Mouse (Mus musculus) cerebellum, adult 2 months (tissue): ENCODE results near the gene Zc3h7a. TPM values are rescaled to one million over a fixed set of nuclear protein-coding genes. Genes with fewer than 3 reads are reported as not detected.

Experiments
- DNase-seq, 2 experiments: peaks; one replicate each; pipeline ENCODE4 v3.0.0; 2021
- H3K27ac ChIP-seq: fragments of 200-500 bp; 2 replicates; pipeline ENCODE4 v1.5.1; 2012; ENCODE audit warnings: low read length, control low read depth, inconsistent platforms; ENCODE audit not compliant: insufficient read depth
- H3K27me3 ChIP-seq: fragments of 200-500 bp; 2 replicates; pipeline ENCODE4 v1.6.1; 2012; ENCODE audit warnings: inconsistent platforms, mild to moderate bottlenecking, low read length, moderate library complexity; ENCODE audit not compliant: control insufficient read depth, insufficient read depth
- H3K4me1 ChIP-seq: fragments of 200-500 bp; 2 replicates; pipeline ENCODE4 v1.6.1; 2011; ENCODE audit warnings: low read length; ENCODE audit not compliant: control insufficient read depth, insufficient read depth
- H3K4me3 ChIP-seq: fragments of 200-500 bp; replicated peaks from 2 replicates; pipeline ENCODE3; 2011; ENCODE audit warnings: mild to moderate bottlenecking, low read depth, low read length, control low read depth; ENCODE audit not compliant: insufficient read depth
- CTCF ChIP-seq: fragments of 200-500 bp; IDR thresholded peaks from 2 replicates; pipeline ENCODE4 v1.5.1; 2011; ENCODE audit warnings: low read depth, mild to moderate bottlenecking, control low read depth, low read length, moderate library complexity, borderline replicate concordance; ENCODE audit not compliant: insufficient read depth
- POLR2A ChIP-seq: fragments of 200-500 bp; IDR thresholded peaks from 2 replicates; pipeline ENCODE4 v1.6.1; 2011; ENCODE audit warnings: low read length, control low read depth, borderline replicate concordance; ENCODE audit not compliant: insufficient read depth
- WGBS: fragments of 180-500 bp; shearing (Covaris S2); methylation state at CpG from one replicate; pipeline ENCODE4 v1.1.7; 2018; 5-methylcytosine and 5-hydroxymethylcytosine counted together
- polyA plus RNA-seq: library from polyadenylated mRNA; depleted of rRNA; stranded (reverse); fragments of >200 nt; gene quantifications from 2 replicates; pipeline ENCODE4 v1.2.3, GENCODE M21; 2012

Zc3h7a gene
- polyA plus RNA-seq, 1 experiment, result 70.8 TPM

DNA sequence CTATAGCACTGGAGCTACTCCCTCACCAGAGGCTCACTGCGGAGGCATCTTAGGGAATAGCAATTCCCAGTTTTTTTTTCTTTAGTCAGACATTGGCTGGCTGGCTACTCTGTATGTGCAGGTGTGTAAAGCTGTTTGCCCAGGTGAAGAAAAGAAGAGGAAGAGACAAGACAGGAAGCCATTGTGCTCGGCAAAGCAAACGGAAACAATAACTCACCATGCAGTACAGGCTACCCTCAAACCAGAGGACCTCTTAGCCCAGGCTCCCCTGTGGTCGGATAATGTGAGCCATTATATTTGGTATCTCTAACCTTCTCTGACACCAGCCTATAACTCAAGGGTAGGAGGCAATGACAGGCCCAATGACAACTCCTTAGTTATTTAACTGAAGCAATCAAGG is 20.9 kb upstream of the Zc3h7a start:
- 87% methylated on average over 4 of the region's 4 CpGs for WGBS
- Histone ChIP-seq H3K27me3 (no peaks in the 10 kb centered on the region), H3K27ac (no peak overlapping the region), H3K4me3 (no peak overlapping the region), H3K4me1 (peaks cover 3% of the 10 kb centered on the region)
- TF ChIP-seq CTCF (no peak), POLR2A (no peak)
- no peak for DNase-seq

DNA sequence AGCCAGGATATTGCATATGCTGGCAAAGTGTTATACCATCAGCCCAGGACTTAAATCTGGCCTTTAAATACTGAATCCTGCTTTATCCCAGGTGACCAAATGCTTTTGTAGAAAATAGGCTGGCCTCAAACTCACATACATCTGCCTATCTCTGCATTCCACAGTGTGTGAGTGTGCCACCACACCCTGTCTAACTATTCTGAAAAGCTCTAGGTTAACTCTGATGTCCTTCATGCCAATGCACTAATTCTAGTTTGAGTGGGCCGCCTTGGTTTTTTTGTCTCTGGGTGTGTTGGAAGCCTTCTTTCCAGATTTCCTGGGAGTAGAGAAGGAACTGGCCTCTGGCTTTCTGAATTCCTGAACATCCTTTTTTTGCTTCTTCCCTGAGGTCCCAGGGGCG is 17.0 kb upstream of the Zc3h7a start:
- no peak overlapping the region for H3K27ac ChIP-seq
- no peaks in the 10 kb centered on the region for H3K27me3 ChIP-seq
- 99% methylated on average over 2 of the region's 2 CpGs for WGBS
- peaks cover 10% of the 10 kb centered on the region for H3K4me1 ChIP-seq
- no peak for DNase-seq
- TF ChIP-seq CTCF, result no peak
- no peak for TF ChIP-seq POLR2A
- no peak overlapping the region for H3K4me3 ChIP-seq

DNA sequence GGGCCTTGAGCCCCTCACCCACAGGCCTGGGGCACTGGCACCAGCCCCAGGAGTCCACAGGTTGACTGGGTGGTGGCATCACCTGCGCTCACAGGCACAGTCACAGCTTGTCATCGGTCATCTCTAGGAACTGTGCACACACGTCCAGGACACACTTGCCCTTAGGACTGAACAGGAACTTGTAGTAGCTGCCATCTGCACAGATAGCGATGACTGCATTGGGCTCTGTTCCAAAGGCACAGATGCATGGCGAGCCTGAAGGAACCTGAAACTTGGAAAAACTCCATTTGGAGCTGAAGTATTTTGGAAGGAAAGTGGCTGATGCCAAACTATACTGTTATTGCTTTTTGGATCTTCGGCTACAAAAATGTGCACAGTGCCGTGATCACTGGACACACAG is 14.0 kb upstream of the Zc3h7a start:
- no peak overlapping the region for H3K4me3 ChIP-seq
- DNase-seq, result peak; percentile 66 to 84
- H3K27me3 ChIP-seq, result no peaks in the 10 kb centered on the region
- no peak overlapping the region for H3K27ac ChIP-seq
- TF ChIP-seq POLR2A (no peak), CTCF (no peak)
- H3K4me1 ChIP-seq, result peaks cover 10% of the 10 kb centered on the region
- WGBS, result 10% methylated on average over 7 of the region's 7 CpGs

DNA sequence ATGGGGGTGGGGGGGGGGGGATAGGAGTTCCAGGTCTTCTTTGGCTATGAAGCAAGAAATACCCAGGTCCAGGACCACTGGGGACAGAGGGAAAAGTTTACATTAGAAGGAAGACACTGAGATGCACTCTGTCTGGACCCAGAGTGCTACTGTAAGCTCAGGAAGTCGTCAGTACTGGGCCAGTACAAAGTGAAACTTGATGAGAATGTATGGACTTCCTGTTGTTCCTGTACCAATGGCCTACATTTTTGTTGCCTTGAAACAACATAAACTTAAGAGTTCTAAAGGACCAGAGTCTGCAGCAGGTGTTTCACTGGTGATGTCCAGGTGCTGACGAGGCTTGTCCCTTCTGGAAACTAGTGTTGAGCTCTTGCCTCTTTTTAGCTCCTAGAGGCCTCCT is 1.2 kb upstream of the Zc3h7a start:
- Histone ChIP-seq H3K4me1 (peaks cover 3% of the 10 kb centered on the region; the same call in 1 of the 2 replicates), H3K27ac (no peak overlapping the region), H3K4me3 (no peak overlapping the region), H3K27me3 (no peaks in the 10 kb centered on the region)
- DNase-seq, result no peak
- 82% methylated on average over 2 of the region's 2 CpGs for WGBS
- no peak for TF ChIP-seq POLR2A
- TF ChIP-seq CTCF, result no peak

DNA sequence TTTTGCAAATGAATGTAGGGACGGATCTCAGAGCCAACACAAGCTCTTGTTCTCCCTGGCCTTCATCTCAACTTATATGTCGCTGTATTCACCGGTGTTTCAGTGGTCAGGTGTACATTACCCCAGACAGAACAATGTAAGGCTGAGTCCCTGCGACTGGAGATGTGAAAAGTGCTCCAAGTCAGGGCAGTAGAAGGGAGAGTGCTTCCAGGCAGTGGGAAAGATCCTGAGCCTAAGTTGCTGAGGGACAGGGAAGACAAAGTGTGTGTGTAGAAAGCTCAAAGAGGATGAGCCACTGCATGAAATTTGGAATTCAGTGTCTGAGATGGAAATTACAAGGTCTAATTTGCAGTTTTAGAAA is 671 bp upstream of the Zc3h7a start:
- TF ChIP-seq CTCF (no peak), POLR2A (no peak)
- Histone ChIP-seq H3K4me3 (peak overlapping the region; percentile 83), H3K27ac (peak overlapping the region; percentile 34; the same call in 1 of the 2 replicates), H3K4me1 (peaks cover 3% of the 10 kb centered on the region; the same call in 1 of the 2 replicates), H3K27me3 (no peaks in the 10 kb centered on the region)
- no peak for DNase-seq
- WGBS, result 3% methylated on average over 4 of the region's 4 CpGs

DNA sequence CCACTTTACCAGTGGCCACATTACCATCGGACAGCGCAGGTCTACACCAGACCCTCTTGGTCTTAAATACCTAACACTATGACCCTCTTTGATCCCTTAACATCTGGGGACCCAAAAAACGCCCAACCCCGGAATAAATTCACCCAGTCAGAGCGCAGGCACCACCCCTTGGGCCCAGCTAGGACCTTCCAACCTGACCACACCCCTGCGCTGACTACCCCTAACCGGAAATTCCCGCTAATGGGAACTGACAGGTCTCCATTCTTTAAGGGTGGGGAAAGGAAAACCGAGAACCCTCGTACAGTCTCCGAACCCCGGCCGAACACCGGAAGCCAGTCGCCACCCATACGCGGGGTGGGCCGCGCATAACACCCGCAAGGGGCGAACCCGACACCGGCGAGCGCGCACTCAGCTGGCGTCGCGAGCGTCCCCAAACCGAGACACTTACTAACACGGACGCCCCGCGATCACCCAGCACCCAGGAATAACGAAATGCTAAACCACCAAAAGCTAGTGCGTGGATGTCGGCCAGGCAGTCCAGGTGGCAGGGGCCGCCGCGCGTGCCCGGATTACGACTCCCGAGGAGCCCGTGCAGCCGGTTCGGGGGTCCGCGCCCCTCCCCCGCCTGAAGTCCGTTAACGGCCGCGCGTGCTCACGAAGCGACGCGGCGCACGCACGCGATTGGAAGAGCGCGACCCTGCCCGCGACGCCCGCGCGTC is 545 bp downstream of the Zc3h7a start:
- Histone ChIP-seq H3K27me3 (no peaks in the 10 kb centered on the region), H3K4me3 (peak overlapping the region; percentile 83), H3K4me1 (peaks cover 3% of the 10 kb centered on the region; the same call in 1 of the 2 replicates), H3K27ac (peak overlapping the region; percentile 77)
- TF ChIP-seq POLR2A (no peak), CTCF (no peak)
- DNase-seq, result peak in 1 of 2 experiments; percentile 55
- under 1% methylated on average over 72 of the region's 72 CpGs for WGBS

DNA sequence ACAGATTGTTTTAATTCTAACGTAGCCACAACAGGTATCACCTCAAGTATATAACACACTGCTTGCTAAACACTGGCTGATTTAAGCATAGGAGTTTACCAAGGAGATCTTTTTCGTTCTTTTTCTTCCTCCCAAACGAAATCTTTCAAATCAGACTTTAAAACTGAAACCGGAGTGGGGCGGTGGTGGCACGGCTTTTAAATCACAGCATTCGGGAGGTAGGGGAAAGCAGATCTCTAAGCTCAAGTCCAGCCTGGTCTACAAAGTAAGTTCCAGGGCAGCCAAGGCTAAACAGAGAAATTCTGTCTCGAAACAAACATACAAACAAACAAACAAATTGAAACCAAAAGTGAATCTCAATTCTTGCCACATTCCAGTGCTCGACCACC is 1.1 kb downstream of the Zc3h7a start:
- Histone ChIP-seq H3K27me3 (no peaks in the 10 kb centered on the region), H3K4me3 (peak overlapping the region; percentile 83), H3K27ac (peak overlapping the region; percentile 77; the same call in 1 of the 2 replicates), H3K4me1 (peaks cover 3% of the 10 kb centered on the region; the same call in 1 of the 2 replicates)
- WGBS, result 3% methylated on average over 9 of the region's 9 CpGs
- no peak for DNase-seq
- TF ChIP-seq CTCF (no peak), POLR2A (no peak)

DNA sequence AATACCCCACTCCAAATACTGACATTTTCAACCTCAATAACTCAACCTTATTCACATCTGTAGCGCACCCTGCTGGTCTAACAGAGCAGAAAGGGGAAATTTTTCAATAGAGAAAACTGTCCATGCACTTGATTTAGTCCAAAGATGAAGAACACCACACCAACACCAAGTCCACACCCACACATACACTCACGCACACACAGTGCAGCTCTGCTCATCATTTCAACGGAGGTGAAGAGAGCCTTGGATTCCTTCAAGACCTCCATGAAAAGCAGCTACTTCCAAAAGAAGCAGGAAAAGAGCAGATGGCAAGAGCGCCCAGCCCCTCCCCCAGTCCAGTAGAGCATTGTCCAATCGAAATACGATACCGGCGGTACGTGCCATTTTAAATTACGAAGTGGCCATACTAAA is 1.5 kb downstream of the Zc3h7a start:
- 3% methylated on average over 10 of the region's 10 CpGs for WGBS
- peak; percentile 39 to 45 for DNase-seq
- Histone ChIP-seq H3K27ac (no peak overlapping the region), H3K27me3 (no peaks in the 10 kb centered on the region), H3K4me3 (peak overlapping the region; percentile 83), H3K4me1 (peaks cover 3% of the 10 kb centered on the region; the same call in 1 of the 2 replicates)
- TF ChIP-seq CTCF (peak; percentile 21; the same call in 1 of the 2 replicates), POLR2A (no peak)

DNA sequence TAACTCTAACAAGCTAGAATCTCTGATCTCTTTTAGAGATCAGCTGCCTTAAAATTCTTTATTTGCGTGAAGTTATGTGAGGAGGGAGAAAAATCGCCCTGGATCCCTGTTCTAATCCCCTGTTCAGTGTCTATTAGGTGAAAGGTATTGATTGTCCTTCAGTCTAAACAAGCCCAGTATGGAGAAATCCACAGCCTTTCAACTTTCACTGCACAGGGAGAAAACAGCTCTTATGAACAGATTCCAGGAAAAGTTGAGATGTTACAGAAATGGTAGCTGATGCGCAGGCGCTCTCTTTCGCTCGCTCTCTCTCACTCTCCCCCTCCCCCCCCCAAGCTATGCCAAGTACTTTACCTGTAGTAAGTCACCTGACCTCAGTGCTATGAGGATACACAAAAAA is 4.5 kb downstream of the Zc3h7a start:
- H3K4me3 ChIP-seq, result no peak overlapping the region
- TF ChIP-seq POLR2A (no peak), CTCF (no peak)
- WGBS, result 90% methylated on average over 6 of the region's 6 CpGs
- no peaks in the 10 kb centered on the region for H3K27me3 ChIP-seq
- DNase-seq, result no peak
- no peaks in the 10 kb centered on the region; the same call in 1 of the 2 replicates for H3K4me1 ChIP-seq
- no peak overlapping the region for H3K27ac ChIP-seq
